Mouse (Mus musculus) olfactory bulb, adult 2 months (tissue): ENCODE measurements around the gene Endov.

Experiments used
- CTCF ChIP-seq: fragments of 200-500 bp; IDR thresholded peaks from 2 replicates; pipeline ENCODE4 v1.5.1; 2012; ENCODE audit warnings: low read depth, mild to moderate bottlenecking, low read length, moderate library complexity; ENCODE audit not compliant: insufficient read depth
- POLR2A ChIP-seq: fragments of 200-500 bp; IDR thresholded peaks from 2 replicates; pipeline ENCODE4 v1.6.1; 2012; ENCODE audit warnings: mild to moderate bottlenecking, low read depth, low read length, moderate library complexity; ENCODE audit not compliant: insufficient read depth

DNA sequence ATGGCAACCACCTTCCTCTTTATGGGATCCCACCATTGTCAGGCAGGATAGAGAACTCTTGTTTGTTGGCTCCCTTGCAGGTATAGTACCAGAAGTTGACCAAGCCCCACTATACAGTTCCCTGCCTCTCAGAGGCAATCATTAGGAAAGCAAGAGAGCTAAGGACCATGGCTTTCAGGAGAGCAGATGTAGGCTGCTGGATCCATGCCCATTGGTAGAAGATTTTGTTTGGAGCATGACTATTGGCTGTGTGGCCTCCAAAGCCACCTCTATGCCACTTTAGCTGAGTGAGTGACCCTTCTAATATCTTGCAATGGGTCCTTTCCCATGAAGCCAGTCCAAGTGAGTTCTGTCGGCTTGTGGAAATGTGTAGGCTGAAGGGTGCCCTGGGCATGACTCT, 28.2 kb downstream of the Endov start:
- no peak for TF ChIP-seq POLR2A
- TF ChIP-seq CTCF, result no peak
